Mouse (Mus musculus): ENCODE measurements around the gene Cdh4.

- no peak for TF ChIP-seq CTCF (IDR thresholded peaks at IDR 0.05; ENCODE audit: control insufficient read depth, insufficient read depth, insufficient replicate concordance, low read depth, low read length)
- no peak for TF ChIP-seq POLR2A (IDR thresholded peaks at IDR 0.05; ENCODE audit: control insufficient read depth, low read depth, low read length)
Measured at GRCm38 (mm10) chr2:179640576-179641301, 198.5 kb downstream of the Cdh4 start.

All from testis, adult 2 months (tissue).